Mouse (Mus musculus): ENCODE results near the gene Cpne1. TPM values are rescaled to one million over a fixed set of nuclear protein-coding genes. Genes with fewer than 3 reads are reported as not detected.

Gene Cpne1
- polyA plus RNA-seq (2014; fragmentation: Illumina TruSeq; extraction: RNeasy Lipid Tissue Mini Kit (QIAGEN cat#74804); ENCODE audit: low read depth, low replicate concordance): 14.5 TPM

DNA sequence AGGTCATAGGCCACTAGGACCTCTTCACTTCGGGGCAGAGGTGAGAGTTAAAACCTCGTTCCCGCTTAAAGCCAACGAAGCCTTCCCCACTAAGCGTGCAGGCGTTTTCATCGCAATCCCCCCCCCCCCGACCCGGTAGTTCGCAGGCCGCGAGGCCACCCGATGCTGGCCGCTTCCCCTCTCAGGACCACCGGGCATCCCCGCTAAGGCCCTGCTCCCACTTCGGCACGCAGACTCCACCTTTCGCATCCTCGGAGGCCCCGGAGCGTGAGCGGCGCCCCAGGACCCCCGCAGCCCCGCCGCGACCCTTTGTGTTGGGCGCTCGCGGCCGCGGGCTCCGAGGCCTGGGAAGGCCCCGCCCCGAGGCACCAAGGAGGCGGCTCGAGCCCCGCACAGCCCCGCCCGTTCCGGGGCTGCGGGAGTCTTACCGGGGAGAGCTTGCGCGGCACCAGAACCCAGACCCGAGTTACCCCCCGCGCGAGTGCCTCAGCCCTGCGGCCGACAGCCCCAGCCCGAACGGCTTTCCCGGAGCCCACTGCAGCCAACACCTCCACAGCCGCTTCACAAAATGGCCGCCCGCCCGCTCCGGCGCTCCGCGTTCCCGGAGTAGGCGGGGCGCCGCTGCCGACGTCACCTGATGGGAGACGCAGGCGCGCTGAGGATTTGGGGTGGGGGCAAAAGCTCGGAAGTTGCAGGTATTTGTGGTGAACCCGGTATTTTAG lies at the start of gene Cpne1, which contains the start of gene Rbm12:
Gene Cpne1, minus strand, starts transcription at position 608 of the 722 bp plus-strand sequence.
Gene Rbm12, minus strand, starts transcription at position 621 of the 722 bp plus-strand sequence.

DNA sequence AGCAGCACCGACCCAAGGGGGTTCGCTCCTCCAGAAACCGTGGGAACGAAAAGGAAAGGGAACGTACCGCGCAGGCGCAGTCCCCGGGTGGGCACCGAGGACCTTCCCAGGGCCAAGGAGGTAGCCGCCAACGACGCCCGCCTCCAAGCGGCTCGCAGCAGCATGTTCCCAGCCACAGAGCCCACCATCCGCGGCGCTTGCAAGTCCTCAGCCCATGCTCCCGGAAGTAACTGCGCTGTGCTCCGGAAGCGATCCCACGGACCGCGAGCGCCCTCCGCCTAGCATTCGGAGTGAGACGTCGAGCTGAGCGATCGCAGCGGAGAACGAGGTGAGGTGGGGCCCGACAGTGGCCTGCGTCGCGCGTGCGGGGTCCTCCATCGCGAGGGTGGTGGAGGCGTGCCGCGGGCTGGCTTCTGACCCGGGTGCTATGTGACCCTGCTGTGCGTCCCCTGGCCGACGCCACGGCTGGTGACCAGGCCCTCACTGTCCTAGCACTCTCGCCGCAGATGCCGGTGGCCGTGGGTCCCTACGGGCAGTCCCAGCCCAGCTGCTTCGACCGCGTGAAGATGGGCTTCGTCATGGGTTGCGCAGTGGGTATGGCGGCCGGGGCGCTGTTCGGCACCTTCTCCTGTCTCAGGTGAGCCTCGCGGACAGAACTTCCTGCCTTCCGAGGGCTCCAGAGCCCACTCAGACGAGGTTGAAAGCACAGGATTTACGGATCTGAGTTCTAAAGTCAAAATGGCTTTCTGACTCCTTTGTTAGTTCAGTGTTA lies 32.4 kb upstream of the Cpne1 start, which contains the start of the genes Romo1 and Nfs1:
Gene Romo1, plus strand, starts transcription at position 87 of the 772 bp plus-strand sequence.
Gene Nfs1, minus strand, starts transcription at position 234 of the 772 bp plus-strand sequence.

DNA sequence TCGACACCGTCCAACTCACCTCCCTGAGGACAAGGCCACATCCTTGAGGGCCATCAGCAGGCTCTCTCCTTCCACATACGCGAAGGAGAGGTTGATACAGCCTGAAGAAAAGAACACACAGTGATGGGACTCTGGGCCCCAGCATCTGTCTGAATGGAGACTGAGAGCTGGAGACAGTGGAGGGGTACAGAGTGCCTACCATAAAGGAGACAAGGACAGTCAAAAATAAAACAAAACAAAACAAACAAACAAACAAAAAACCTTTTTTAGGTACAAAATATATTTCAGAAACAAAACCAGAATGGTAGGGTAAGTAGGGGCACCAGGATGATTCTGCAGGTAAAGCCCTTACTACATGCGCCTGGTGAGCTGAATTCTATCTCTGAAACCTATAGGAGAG lies 15.2 kb upstream of the Cpne1 start, which contains the start of gene Gm28036:
Gene Gm28036, minus strand, starts transcription at position 101 of the 400 bp plus-strand sequence.

DNA sequence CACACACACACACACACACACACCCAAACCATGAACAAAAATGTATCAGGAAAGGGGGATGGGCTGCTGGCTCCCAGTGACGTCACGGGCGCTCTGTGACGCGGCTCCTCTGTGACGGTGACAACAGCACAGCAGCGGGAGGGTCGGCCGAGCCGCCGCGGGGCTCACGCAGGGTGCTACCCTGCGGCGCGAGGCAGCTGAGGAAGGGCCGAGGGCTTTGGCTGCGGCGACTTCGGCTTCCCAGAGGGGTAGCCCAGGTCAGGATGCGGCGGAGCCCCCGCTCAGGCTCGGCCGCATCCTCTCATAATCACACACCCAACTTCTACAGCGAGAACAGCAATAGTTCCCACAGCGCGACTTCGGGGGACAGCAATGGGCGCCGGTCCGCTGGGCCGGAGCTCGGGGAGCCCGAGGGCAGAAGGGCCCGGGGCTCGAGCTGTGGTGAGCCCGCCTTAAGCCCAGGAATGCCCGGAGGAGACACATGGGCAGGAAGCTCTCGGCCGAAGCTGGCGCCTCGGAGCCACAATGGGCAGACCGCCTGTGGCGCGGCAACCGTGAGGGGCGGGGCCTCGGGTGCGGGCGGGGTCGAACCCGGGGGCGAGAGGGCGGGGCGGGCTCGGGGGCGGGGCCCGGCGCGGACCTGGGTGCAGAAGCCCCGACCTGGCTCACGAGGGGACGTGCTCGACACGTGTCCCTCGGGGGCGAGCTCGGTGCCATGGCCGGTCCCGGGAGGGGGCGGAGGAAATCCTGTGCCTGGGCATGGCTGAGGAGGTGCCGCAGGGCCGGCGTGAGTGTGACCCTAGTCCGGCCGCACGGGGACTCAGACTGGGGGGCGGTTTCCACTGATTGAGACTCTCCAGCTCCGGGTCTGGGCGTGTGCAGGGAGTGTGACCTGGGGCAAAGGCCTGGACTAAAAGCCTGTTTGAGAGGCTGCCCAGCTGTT lies 46.4 kb downstream of the Cpne1 start, which contains the start of gene Spag4:
Gene Spag4, plus strand, starts transcription at position 77 of the 943 bp plus-strand sequence.

GRCm38 (mm10) chr2:156052816-156053215 lies 58.9 kb downstream of the Cpne1 start, which contains the start of gene Fer1l4:
Gene Fer1l4, minus strand, starts transcription at chr2:156052947.

Other genes starting within 250 kb of the Cpne1 start
- gene Uqcc1, start 181.7 kb downstream of the Cpne1 start, polyA plus RNA-seq (2014; fragmentation: Illumina TruSeq; extraction: RNeasy Lipid Tissue Mini Kit (QIAGEN cat#74804); ENCODE audit: low read depth, low replicate concordance): 239 TPM
- not detected for gene Gm15557, start 171.2 kb downstream of the Cpne1 start, polyA plus RNA-seq (2014; fragmentation: Illumina TruSeq; extraction: RNeasy Lipid Tissue Mini Kit (QIAGEN cat#74804); ENCODE audit: low read depth, low replicate concordance)
- not detected for gene Gdf5, start 166.6 kb downstream of the Cpne1 start, polyA plus RNA-seq (2014; fragmentation: Illumina TruSeq; extraction: RNeasy Lipid Tissue Mini Kit (QIAGEN cat#74804); ENCODE audit: low read depth, low replicate concordance)
- 6.9 TPM for gene Cep250, start 155.5 kb downstream of the Cpne1 start, polyA plus RNA-seq (2014; fragmentation: Illumina TruSeq; extraction: RNeasy Lipid Tissue Mini Kit (QIAGEN cat#74804); ENCODE audit: low read depth, low replicate concordance)
- 0.45 TPM for gene 6430550D23Rik, start 104.0 kb downstream of the Cpne1 start, polyA plus RNA-seq (2014; fragmentation: Illumina TruSeq; extraction: RNeasy Lipid Tissue Mini Kit (QIAGEN cat#74804); ENCODE audit: low read depth, low replicate concordance)
- 67.2 TPM for gene Ergic3, start 103.9 kb downstream of the Cpne1 start, polyA plus RNA-seq (2014; fragmentation: Illumina TruSeq; extraction: RNeasy Lipid Tissue Mini Kit (QIAGEN cat#74804); ENCODE audit: low read depth, low replicate concordance)
- gene Fer1l4, start 59.0 kb downstream of the Cpne1 start, polyA plus RNA-seq (2014; fragmentation: Illumina TruSeq; extraction: RNeasy Lipid Tissue Mini Kit (QIAGEN cat#74804); ENCODE audit: low read depth, low replicate concordance): not detected
- gene Spag4, start 46.8 kb downstream of the Cpne1 start, polyA plus RNA-seq (2014; fragmentation: Illumina TruSeq; extraction: RNeasy Lipid Tissue Mini Kit (QIAGEN cat#74804); ENCODE audit: low read depth, low replicate concordance): 0.81 TPM
- gene Rbm12, start within 50 bp of the Cpne1 start, polyA plus RNA-seq (2014; fragmentation: Illumina TruSeq; extraction: RNeasy Lipid Tissue Mini Kit (QIAGEN cat#74804); ENCODE audit: low read depth, low replicate concordance): 7.3 TPM
- 8.2 TPM for gene Gm28036, start 15.1 kb upstream of the Cpne1 start, polyA plus RNA-seq (2014; fragmentation: Illumina TruSeq; extraction: RNeasy Lipid Tissue Mini Kit (QIAGEN cat#74804); ENCODE audit: low read depth, low replicate concordance)
- gene Romo1, start 32.1 kb upstream of the Cpne1 start, polyA plus RNA-seq (2014; fragmentation: Illumina TruSeq; extraction: RNeasy Lipid Tissue Mini Kit (QIAGEN cat#74804); ENCODE audit: low read depth, low replicate concordance): 208 TPM
- 115 TPM for gene Nfs1, start 32.2 kb upstream of the Cpne1 start, polyA plus RNA-seq (2014; fragmentation: Illumina TruSeq; extraction: RNeasy Lipid Tissue Mini Kit (QIAGEN cat#74804); ENCODE audit: low read depth, low replicate concordance)
- 170 TPM for gene Rbm39, start 68.3 kb upstream of the Cpne1 start, polyA plus RNA-seq (2014; fragmentation: Illumina TruSeq; extraction: RNeasy Lipid Tissue Mini Kit (QIAGEN cat#74804); ENCODE audit: low read depth, low replicate concordance)
- gene Phf20, start 84.5 kb upstream of the Cpne1 start, polyA plus RNA-seq (2014; fragmentation: Illumina TruSeq; extraction: RNeasy Lipid Tissue Mini Kit (QIAGEN cat#74804); ENCODE audit: low read depth, low replicate concordance): 11.4 TPM
- 1.4 TPM for gene Cnbd2, start 200.3 kb upstream of the Cpne1 start, polyA plus RNA-seq (2014; fragmentation: Illumina TruSeq; extraction: RNeasy Lipid Tissue Mini Kit (QIAGEN cat#74804); ENCODE audit: low read depth, low replicate concordance)
- gene Scand1, start 200.7 kb upstream of the Cpne1 start, polyA plus RNA-seq (2014; fragmentation: Illumina TruSeq; extraction: RNeasy Lipid Tissue Mini Kit (QIAGEN cat#74804); ENCODE audit: low read depth, low replicate concordance): 22.2 TPM